Mouse (Mus musculus) layer of hippocampus, postnatal 25 days (tissue): Measurements from ENCODE around the gene Tmem117. TPM values are rescaled to one million over a fixed set of nuclear protein-coding genes. Genes with fewer than 3 reads are reported as not detected.

Experiments
- DNase-seq, 2 experiments: peaks; one replicate each; pipeline ENCODE4 v3.0.0; 2022; ENCODE audit warnings: mixed read lengths in 2 of 2, low spot score in 1 of 2; ENCODE audit errors: extremely low spot score in 1 of 2
- total RNA-seq, 2 experiments: library from RNA; stranded (reverse); gene quantifications; 2 replicates each; pipeline ENCODE4 v1.2.3; 2021

The Tmem117 gene
- 1 to 10 TPM; 8.2 to 8.5 TPM for total RNA-seq

GRCm38 (mm10) chr15:94628830-94629601 lies at the start of gene Tmem117:
Tmem117 (plus strand) TSS chr15:94629232.
- DNase-seq: peak in 1 of 2 experiments; percentile 21

- no peak for DNase-seq
Measured at GRCm38 (mm10) chr15:94582000-94582593, 46.9 kb upstream of the Tmem117 start.

- DNase-seq: no peak
Measured at GRCm38 (mm10) chr15:94583153-94583552, 45.9 kb upstream of the Tmem117 start.

- no peak for DNase-seq
Measured at GRCm38 (mm10) chr15:94584738-94585137, 44.3 kb upstream of the Tmem117 start.

- no peak for DNase-seq
Measured at GRCm38 (mm10) chr15:94587826-94588715, 41.0 kb upstream of the Tmem117 start.

GRCm38 (mm10) chr15:94589219-94590075 lies 39.6 kb upstream of the Tmem117 start, which contains the start of gene Twf1:
Twf1 (minus strand) TSS chr15:94589889.
- DNase-seq: peak; percentile 96 to 98

- DNase-seq: no peak
Measured at GRCm38 (mm10) chr15:94590083-94590482, 38.9 kb upstream of the Tmem117 start.

GRCm38 (mm10) chr15:94591356-94591755 lies 37.7 kb upstream of the Tmem117 start:
- no peak for DNase-seq

GRCm38 (mm10) chr15:94593586-94593985 lies 35.4 kb upstream of the Tmem117 start:
- no peak for DNase-seq

- DNase-seq: no peak
Measured at GRCm38 (mm10) chr15:94600145-94600707, 28.8 kb upstream of the Tmem117 start.

GRCm38 (mm10) chr15:94601339-94601738 lies 27.7 kb upstream of the Tmem117 start:
- peak in 1 of 2 experiments; percentile 49 for DNase-seq

GRCm38 (mm10) chr15:94602441-94602840 lies 26.6 kb upstream of the Tmem117 start:
- no peak for DNase-seq

GRCm38 (mm10) chr15:94607768-94608167 lies 21.3 kb upstream of the Tmem117 start:
- no peak for DNase-seq

- no peak for DNase-seq
Measured at GRCm38 (mm10) chr15:94616036-94616435, 13.0 kb upstream of the Tmem117 start.

GRCm38 (mm10) chr15:94620909-94621308 lies 8.1 kb upstream of the Tmem117 start:
- no peak for DNase-seq

GRCm38 (mm10) chr15:94628463-94628829 lies 586 bp upstream of the Tmem117 start:
- no peak for DNase-seq

- no peak for DNase-seq
Measured at GRCm38 (mm10) chr15:94630553-94630952, 1.5 kb downstream of the Tmem117 start.

GRCm38 (mm10) chr15:94634524-94634923 lies 5.5 kb downstream of the Tmem117 start:
- no peak for DNase-seq

- no peak for DNase-seq
Measured at GRCm38 (mm10) chr15:94638207-94638606, 9.2 kb downstream of the Tmem117 start.

- no peak for DNase-seq
Measured at GRCm38 (mm10) chr15:94639126-94639525, 10.1 kb downstream of the Tmem117 start.
